In the genomic region with DNA sequence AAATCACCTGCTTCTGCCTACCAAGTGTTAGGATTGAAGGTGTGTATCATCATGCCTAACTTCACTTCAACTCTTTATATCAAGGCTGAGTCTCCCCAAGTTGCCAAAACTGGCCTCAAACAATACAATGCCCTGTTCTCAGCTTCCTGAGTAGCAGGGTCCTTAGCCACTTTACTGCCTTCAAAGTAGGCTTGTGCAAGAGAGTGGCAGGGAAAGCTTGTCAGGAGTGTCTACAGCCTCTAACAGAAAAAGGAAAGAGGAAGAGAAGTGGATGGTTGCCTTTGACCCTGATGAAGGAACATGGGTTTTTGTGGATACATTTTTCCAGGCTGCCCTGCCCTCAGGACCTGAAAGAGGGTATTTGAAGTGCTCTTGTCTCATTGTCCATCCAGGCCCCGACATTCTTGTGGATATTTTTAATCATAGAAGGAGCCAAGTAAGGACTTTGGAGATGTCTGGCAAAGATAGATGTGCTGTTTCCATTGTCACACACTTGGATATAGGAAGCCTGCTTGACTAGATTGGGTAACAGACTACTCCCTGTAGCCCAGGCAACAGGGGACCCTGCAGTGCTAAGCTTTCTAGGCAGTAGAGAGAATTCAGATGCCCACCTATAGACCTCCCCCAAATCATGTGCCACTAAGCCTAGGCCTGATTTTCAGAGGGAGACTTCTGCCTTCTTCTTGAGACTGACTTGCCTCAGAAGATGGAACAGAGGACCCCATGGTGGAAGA, we compare ENCODE assay signal across 24 mouse cellular contexts. TPM values are rescaled to one million over a fixed set of nuclear protein-coding genes. Genes with fewer than 3 reads are reported as not detected.
DNase-seq lines count a peak whose midpoint lies in the region; ATAC-seq and TF ChIP-seq lines count a peak whose summit lies in the region.
"Had no signal": no experiment of that assay in that cellular context is flagged by ENCODE, and none has a peak within 500 bp of the region (broad histone marks: within the 10 kb centered on the region; RNA-seq: fewer than 3 reads in every experiment).

No protein-coding gene starts in this region.

- DNase-seq in lung, adult 2 months = peak; percentile 15
- DNase-seq in lung, postnatal 10 days = no peak
- DNase-seq in lung, postnatal 25 days (ENCODE audit: low spot score) = peak; percentile 28
- DNase-seq in frontal cortex, postnatal 36 days (ENCODE audit: low spot score in 2 of 2) = no peak
- no peak for DNase-seq in layer of hippocampus, postnatal 14 days (ENCODE audit: low spot score in 2 of 2)
- DNase-seq: adrenal gland, adult 8-10 months; cerebellum, adult 8-10 months; cerebellum, postnatal 25 days; gastrocnemius, postnatal 36 days; heart, adult 2 months; heart, postnatal 14 days; thymus, postnatal 4 days had no signal

- ATAC-seq in granulocyte monocyte progenitor cell, adult 5-6 weeks (replicated peaks; ENCODE audit: poor library complexity, severe bottlenecking) = peak; percentile 83
- ATAC-seq: activated CD4-positive, CD25-positive, alpha-beta regulatory T cell, adult 4 months; forebrain, embryonic 13.5 days; hindbrain, postnatal 0 days; intestine, embryonic 15.5 days had no signal

- TF ChIP-seq CTCF in lung, adult 2 months (IDR thresholded peaks at IDR 0.05; ENCODE audit: insufficient read depth, low read length) = no peak

- H3K4me3 ChIP-seq in lung, adult 2 months (replicated peaks; ENCODE audit: extremely low read depth, low read depth, low read length) = no peak overlapping the region
- H3K4me3 ChIP-seq: forebrain, embryonic 13.5 days; heart, adult 2 months; intestine, embryonic 15.5 days; layer of hippocampus, adult 2 months; limb, embryonic 13.5 days; midbrain, embryonic 12.5 days had no signal

- no peaks in the 10 kb centered on the region; the same call in 1 of the 2 replicates for H3K4me1 ChIP-seq in lung, adult 2 months (ENCODE audit: control insufficient read depth, insufficient read depth, low read length)
- H3K4me1 ChIP-seq: intestine, embryonic 15.5 days had no signal

- TF ChIP-seq POLR2A in lung, adult 2 months (IDR thresholded peaks at IDR 0.05; ENCODE audit: borderline replicate concordance, extremely low read depth, low read depth, low read length) = no peak

- 23% methylated on average over 1 of the region's 1 CpGs for WGBS in lung, adult 2 months

RNA-seq across cellular contexts. Expression of gene G0s2, which starts 36.9 kb away (rescaled TPM):
- 180 and 265 TPM in 2 replicates for polyA plus RNA-seq in lung, adult 2 months (2012; rRNA removed)
- 1.8 and 2.3 TPM in 2 replicates for total RNA-seq in granulocyte monocyte progenitor cell, adult 5-6 weeks (2014; fragmentation: Nextera tagmentation)
- 7.5 and 20.4 TPM in 2 replicates for total RNA-seq in granulocyte monocyte progenitor cell, adult 5-6 weeks (2017)
- total RNA-seq in layer of hippocampus, postnatal 14 days (2021) = 10 to 100 TPM in 1 of 2 experiments, 1 to 10 TPM in 1; 9.3 to 12.1 TPM
- total RNA-seq: CH12.LX had no signal

RNA-seq across cellular contexts. Expression of gene Hsd11b1, which starts 46.1 kb away (rescaled TPM):
- 211 and 245 TPM in 2 replicates for polyA plus RNA-seq in lung, adult 2 months (2012; rRNA removed)
- 19.3 and 43.7 TPM in 2 replicates for total RNA-seq in granulocyte monocyte progenitor cell, adult 5-6 weeks (2014; fragmentation: Nextera tagmentation)
- total RNA-seq in granulocyte monocyte progenitor cell, adult 5-6 weeks (2017) = 27.4 and 31.4 TPM in 2 replicates
- 10 to 100 TPM; 43.1 to 45.9 TPM for total RNA-seq in layer of hippocampus, postnatal 14 days (2021)
- polyA plus RNA-seq: embryonic facial prominence, embryonic 11.5 days; hindbrain, embryonic 11.5 days; midbrain, embryonic 12.5 days; neural tube, embryonic 14.5 days had no signal

Comparison
In these comparisons a context has a peak if more than half of its experiments do, and no peak if none do; other contexts are left out.
1. DNase-seq: peak in lung, adult 2 months (single experiment) and lung, postnatal 25 days (single experiment); none in lung, postnatal 10 days (single experiment), frontal cortex, postnatal 36 days (0 of 2) and layer of hippocampus, postnatal 14 days (0 of 2).